In the genomic region with DNA sequence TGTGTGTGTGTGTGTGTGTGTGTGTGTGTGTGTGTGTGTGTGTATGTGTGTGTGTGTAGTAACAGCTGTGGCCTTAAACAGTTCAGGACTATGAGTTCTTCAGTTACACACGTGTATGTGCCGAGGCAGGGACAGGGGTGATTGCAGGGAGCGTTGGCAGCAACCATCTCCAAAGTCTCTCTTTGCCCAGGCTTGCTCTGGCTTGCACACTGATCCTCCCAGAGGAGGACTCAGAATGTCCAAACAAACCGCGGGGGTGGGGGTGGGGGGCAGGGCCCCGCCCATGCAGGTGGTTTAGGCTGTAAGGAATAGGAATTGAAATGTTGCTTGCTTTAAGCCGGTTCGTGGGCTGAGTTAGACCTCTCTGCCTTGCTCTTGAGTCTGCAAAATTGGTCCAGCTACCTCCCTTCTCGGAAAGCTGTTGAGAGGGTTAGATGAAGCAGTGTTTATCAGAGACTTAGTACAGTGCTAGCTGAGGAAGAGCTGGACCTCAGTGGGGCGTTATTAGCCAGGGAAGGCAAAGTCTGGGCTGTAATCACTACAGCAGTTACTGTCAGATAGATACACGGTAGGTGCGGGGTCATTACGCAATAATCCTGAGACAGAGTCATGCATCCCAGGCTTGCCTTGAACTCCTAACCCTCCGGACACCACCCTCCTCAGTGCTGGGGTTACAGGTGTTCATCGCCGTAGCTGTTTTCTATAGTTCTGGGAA, we compare ENCODE assay signal across 8 mouse cellular contexts. TPM values are rescaled to one million over a fixed set of nuclear protein-coding genes. Genes with fewer than 3 reads are reported as not detected.
DNase-seq lines count a peak whose midpoint lies in the region; ATAC-seq and TF ChIP-seq lines count a peak whose summit lies in the region.

No protein-coding gene starts in this region.

- TF ChIP-seq POLR2A in testis, adult 2 months (IDR thresholded peaks at IDR 0.05; ENCODE audit: control insufficient read depth, low read depth, low read length), result no peak
- TF ChIP-seq POLR2A in cerebellum, adult 2 months (IDR thresholded peaks at IDR 0.05; ENCODE audit: borderline replicate concordance, insufficient read depth, low read length), result no peak

- peaks cover 30% of the 10 kb centered on the region for H3K4me1 ChIP-seq in testis, adult 2 months (ENCODE audit: control insufficient read depth, insufficient read depth, low read length)
- peaks cover 28% of the 10 kb centered on the region for H3K4me1 ChIP-seq in limb, embryonic 13.5 days
- H3K4me1 ChIP-seq in stomach, embryonic 14.5 days (ENCODE audit: control insufficient read depth, insufficient read depth, low read length), result peaks cover 17% of the 10 kb centered on the region
- peaks cover 7% of the 10 kb centered on the region for H3K4me1 ChIP-seq in cerebellum, adult 2 months (ENCODE audit: control insufficient read depth, insufficient read depth, low read length)

- WGBS in limb, embryonic 13.5 days, result 62% methylated on average over 16 of the region's 16 CpGs
- WGBS in stomach, embryonic 14.5 days, result 52% methylated on average over 16 of the region's 16 CpGs
- WGBS in cerebellum, adult 2 months, result 70% methylated on average over 16 of the region's 16 CpGs

- H3K9ac ChIP-seq in limb, embryonic 13.5 days, result no peak overlapping the region
- H3K9ac ChIP-seq in stomach, embryonic 14.5 days (replicated peaks; ENCODE audit: low read depth, low read length), result no peak overlapping the region

- peak; percentile 17 for DNase-seq in CD4-positive, CD25-positive, alpha-beta regulatory T cell, adult 2 months (ENCODE audit: low read depth, low spot score)
- DNase-seq in testis, postnatal 14 days (ENCODE audit: low spot score), result no peak
- DNase-seq in frontal cortex, postnatal 36 days (ENCODE audit: low spot score in 2 of 2), result no peak
- no peak for DNase-seq in cerebellum, adult 2 months

- ATAC-seq in CD4-positive, CD25-positive, alpha-beta regulatory T cell, adult 4 months, result no peak
- ATAC-seq in limb, embryonic 13.5 days (ENCODE audit: low FRiP score, low read depth), result no peak
- no peak for ATAC-seq in stomach, embryonic 14.5 days (ENCODE audit: insufficient number of reproducible peaks, insufficient read depth, low FRiP score, low read depth)

- H3K4me3 ChIP-seq in testis, adult 2 months (ENCODE audit: control insufficient read depth, low read depth, low read length), result peak overlapping the region; percentile 58
- no peak overlapping the region; the same call in 1 of the 2 replicates for H3K4me3 ChIP-seq in limb, embryonic 13.5 days
- peak overlapping the region; percentile 30; the same call in 1 of the 2 replicates for H3K4me3 ChIP-seq in stomach, embryonic 14.5 days (ENCODE audit: low read depth, low read length)
- no peak overlapping the region for H3K4me3 ChIP-seq in cerebellum, adult 2 months (replicated peaks; ENCODE audit: insufficient read depth, low read depth, low read length)

- no peaks in the 10 kb centered on the region for H3K36me3 ChIP-seq in testis, adult 2 months (ENCODE audit: control insufficient read depth, insufficient read depth, low read length)
- peaks cover 15% of the 10 kb centered on the region; the same call in 1 of the 2 replicates for H3K36me3 ChIP-seq in limb, embryonic 13.5 days
- H3K36me3 ChIP-seq in stomach, embryonic 14.5 days (ENCODE audit: control insufficient read depth, insufficient read depth, low read length), result no peaks in the 10 kb centered on the region

- H3K4me2 ChIP-seq in limb, embryonic 13.5 days (replicated peaks), result peak overlapping the region; percentile 74
- peak overlapping the region; percentile 77 for H3K4me2 ChIP-seq in stomach, embryonic 14.5 days (replicated peaks; ENCODE audit: low read depth, low read length)

- no peak for TF ChIP-seq CTCF in testis, adult 2 months (IDR thresholded peaks at IDR 0.05; ENCODE audit: control insufficient read depth, insufficient read depth, insufficient replicate concordance, low read depth, low read length)
- TF ChIP-seq CTCF in cerebellum, adult 2 months (IDR thresholded peaks at IDR 0.05; ENCODE audit: borderline replicate concordance, insufficient read depth, low read depth, low read length), result no peak

- H3K27ac ChIP-seq in testis, adult 2 months (ENCODE audit: control insufficient read depth, insufficient read depth, low read depth, low read length), result peak overlapping the region; percentile 60; the same call in 1 of the 2 replicates
- H3K27ac ChIP-seq in limb, embryonic 13.5 days, result no peak overlapping the region
- no peak overlapping the region for H3K27ac ChIP-seq in stomach, embryonic 14.5 days (ENCODE audit: low read length)
- no peak overlapping the region for H3K27ac ChIP-seq in cerebellum, adult 2 months (ENCODE audit: insufficient read depth, low read length)

- no peaks in the 10 kb centered on the region for H3K9me3 ChIP-seq in limb, embryonic 13.5 days
- no peaks in the 10 kb centered on the region for H3K9me3 ChIP-seq in stomach, embryonic 14.5 days (ENCODE audit: control insufficient read depth, low read depth, low read length)

- no peaks in the 10 kb centered on the region for H3K27me3 ChIP-seq in testis, adult 2 months (ENCODE audit: control insufficient read depth, insufficient read depth, low read length)
- no peaks in the 10 kb centered on the region for H3K27me3 ChIP-seq in limb, embryonic 13.5 days
- no peaks in the 10 kb centered on the region for H3K27me3 ChIP-seq in stomach, embryonic 14.5 days (ENCODE audit: control insufficient read depth, insufficient read depth, low read length)
- no peaks in the 10 kb centered on the region for H3K27me3 ChIP-seq in cerebellum, adult 2 months (ENCODE audit: control insufficient read depth, insufficient read depth, low read length)

RNA-seq across cellular contexts. Expression of a gene that starts 5.9 kb away (rescaled TPM):
- 1 to 10 TPM in 1 of 2 experiments, under 1 TPM in 1; 0.30 to 2.4 TPM for polyA plus RNA-seq in CD4-positive, CD25-positive, alpha-beta regulatory T cell, adult 4 months (2017; shearing (Covaris generic))
- polyA plus RNA-seq in testis, adult 2 months (2012; rRNA removed), result 36.0 and 37.2 TPM in 2 replicates
- polyA plus RNA-seq in limb, embryonic 13.5 days (2015; fragmentation: Nextera tagmentation; extraction: Ambion mirVana), result 11.3 and 12.9 TPM in 2 replicates
- polyA plus RNA-seq in stomach, embryonic 14.5 days (2014; fragmentation: Nextera tagmentation; extraction: Ambion mirVana), result 13.8 and 15.1 TPM in 2 replicates
- 7.1 and 8.9 TPM in 2 replicates for polyA plus RNA-seq in cerebellum, adult 2 months (2012; rRNA removed)

RNA-seq across cellular contexts. Expression of a gene that starts 18.4 kb away (rescaled TPM):
- polyA plus RNA-seq in CD4-positive, CD25-positive, alpha-beta regulatory T cell, adult 4 months (2017; shearing (Covaris generic)), result 1 to 10 TPM; 2.2 to 2.3 TPM
- polyA plus RNA-seq in testis, adult 2 months (2012; rRNA removed), result 0.25 and 0.26 TPM in 2 replicates
- polyA plus RNA-seq in limb, embryonic 13.5 days (2015; fragmentation: Nextera tagmentation; extraction: Ambion mirVana), result 8.3 and 9.2 TPM in 2 replicates
- polyA plus RNA-seq in stomach, embryonic 14.5 days (2014; fragmentation: Nextera tagmentation; extraction: Ambion mirVana), result 0.64 and 0.98 TPM in 2 replicates
- 10.3 and 13.0 TPM in 2 replicates for polyA plus RNA-seq in cerebellum, adult 2 months (2012; rRNA removed)

RNA-seq across cellular contexts. Expression of a gene that starts 59.0 kb away (rescaled TPM):
- polyA plus RNA-seq in CD4-positive, CD25-positive, alpha-beta regulatory T cell, adult 4 months (2017; shearing (Covaris generic)), result under 1 TPM; 0.19 TPM
- 19.1 and 21.3 TPM in 2 replicates for polyA plus RNA-seq in testis, adult 2 months (2012; rRNA removed)
- polyA plus RNA-seq in limb, embryonic 13.5 days (2015; fragmentation: Nextera tagmentation; extraction: Ambion mirVana), result 0.18 and 0.24 TPM in 2 replicates
- not detected in 2 replicates for polyA plus RNA-seq in stomach, embryonic 14.5 days (2014; fragmentation: Nextera tagmentation; extraction: Ambion mirVana)
- 0.13 and 0.20 TPM in 2 replicates for polyA plus RNA-seq in cerebellum, adult 2 months (2012; rRNA removed)

Comparison
In these comparisons a context has a peak if more than half of its experiments do, and no peak if none do; other contexts are left out.
1. H3K4me3 ChIP-seq: peak in testis, adult 2 months (single experiment) and stomach, embryonic 14.5 days (single experiment); none in limb, embryonic 13.5 days (single experiment) and cerebellum, adult 2 months (single experiment).
2. RNA of a gene that starts 59.0 kb away (polyA plus RNA-seq): 19.1 to 21.3 TPM in testis, adult 2 months; 0.18 to 0.24 TPM in limb, embryonic 13.5 days, 0.13 to 0.20 TPM in cerebellum, adult 2 months, 0.19 TPM in CD4-positive, CD25-positive, alpha-beta regulatory T cell, adult 4 months and not detected in stomach, embryonic 14.5 days; every median in the first group is over 10 times any median in the second.